Mouse (Mus musculus) liver, adult 2 months (tissue): Measurements from ENCODE around the gene Mprip. TPM values are rescaled to one million over a fixed set of nuclear protein-coding genes. Genes with fewer than 3 reads are reported as not detected.

ENCODE experiments used
- DNase-seq: peaks from one replicate; pipeline ENCODE4 v3.0.0-alpha.2; 2011; ENCODE audit warnings: low read depth, low spot score; ENCODE audit errors: extremely low read depth
- H3K27ac ChIP-seq: fragments of 200-500 bp; replicated peaks from 2 replicates; pipeline ENCODE4 v1.5.1; 2012; ENCODE audit warnings: low read depth, mild to moderate bottlenecking, control low read depth, inconsistent platforms, low read length; ENCODE audit not compliant: insufficient read depth
- H3K27me3 ChIP-seq: fragments of 200-500 bp; 2 replicates; pipeline ENCODE4 v1.6.1; 2012; ENCODE audit warnings: mild to moderate bottlenecking, moderate library complexity, low read length, inconsistent platforms; ENCODE audit not compliant: control insufficient read depth, insufficient read depth
- H3K36me3 ChIP-seq: fragments of 200-500 bp; 2 replicates; pipeline ENCODE4 v1.6.1; 2012; ENCODE audit warnings: low read length, inconsistent platforms; ENCODE audit not compliant: control insufficient read depth, insufficient read depth
- H3K4me1 ChIP-seq: fragments of 200-500 bp; 2 replicates; pipeline ENCODE4 v1.6.1; 2011; ENCODE audit warnings: low read length; ENCODE audit not compliant: control insufficient read depth, insufficient read depth
- H3K4me3 ChIP-seq: fragments of 200-500 bp; 2 replicates; pipeline ENCODE4 v1.5.1; 2011; ENCODE audit warnings: low read depth, mild to moderate bottlenecking, control low read depth, low read length, moderate library complexity; ENCODE audit not compliant: insufficient read depth
- H3K79me2 ChIP-seq: fragments of 200-500 bp; 2 replicates; pipeline ENCODE4 v1.6.1; 2012; ENCODE audit warnings: inconsistent platforms, mild to moderate bottlenecking, low read length, moderate library complexity; ENCODE audit not compliant: control insufficient read depth, insufficient read depth
- H3K9ac ChIP-seq: fragments of 200-500 bp; 2 replicates; pipeline ENCODE4 v1.6.1; 2012; ENCODE audit warnings: low read depth, mild to moderate bottlenecking, control low read depth, inconsistent platforms, low read length
- CTCF ChIP-seq: fragments of 200-500 bp; IDR thresholded peaks from 2 replicates; pipeline ENCODE4 v1.5.1; 2011; ENCODE audit warnings: low read depth, low read length, control low read depth
- POLR2A ChIP-seq: fragments of 200-500 bp; IDR thresholded peaks from 2 replicates; pipeline ENCODE4 v1.6.1; 2011; ENCODE audit warnings: low read length, control low read depth; ENCODE audit not compliant: insufficient read depth; ENCODE audit errors: extremely low read depth
- WGBS: fragments of 180-500 bp; shearing (Covaris S2); methylation state at CpG from one replicate; pipeline ENCODE4 v1.1.7; 2018; 5-methylcytosine and 5-hydroxymethylcytosine counted together
- polyA plus RNA-seq: library from polyadenylated mRNA; depleted of rRNA; stranded (reverse); fragments of >200 nt; gene quantifications from 2 replicates; pipeline ENCODE4 v1.2.3, GENCODE M21; 2012
- total RNA-seq: library from RNA; depleted of rRNA; stranded (reverse); fragments of >200 nt; gene quantifications from 2 replicates; pipeline ENCODE4 v1.2.3, GENCODE M21; 2014

Gene Mprip
- total and polyA plus RNA-seq, 2 experiments: 29.0 to 58.4 TPM

- H3K9ac ChIP-seq: no peak overlapping the region
- H3K79me2 ChIP-seq: peaks cover 18% of the 10 kb centered on the region
- WGBS: 88% methylated on average over 22 of the region's 22 CpGs
- no peak for DNase-seq
- H3K4me1 ChIP-seq: peaks cover 8% of the 10 kb centered on the region
- H3K36me3 ChIP-seq: peaks cover 52% of the 10 kb centered on the region
- no peak overlapping the region for H3K4me3 ChIP-seq
- H3K27ac ChIP-seq: no peak overlapping the region
- TF ChIP-seq POLR2A: no peak
- TF ChIP-seq CTCF: 0 out of 2 replicates have a peak, but pooled peaks have one; percentile 10
- no peaks in the 10 kb centered on the region for H3K27me3 ChIP-seq
Observed at GRCm38 (mm10) chr11:59804409-59805110, 143.5 kb downstream of the Mprip start.

GRCm38 (mm10) chr11:59805256-59805655 is 144.2 kb downstream of the Mprip start:
- 95% methylated on average over 1 of the region's 1 CpGs for WGBS
- peaks cover 8% of the 10 kb centered on the region for H3K4me1 ChIP-seq
- TF ChIP-seq POLR2A (no peak), CTCF (no peak)
- H3K27ac ChIP-seq: no peak overlapping the region
- no peaks in the 10 kb centered on the region for H3K27me3 ChIP-seq
- H3K4me3 ChIP-seq: no peak overlapping the region
- peak; percentile 43 for DNase-seq
- peaks cover 18% of the 10 kb centered on the region for H3K79me2 ChIP-seq
- no peak overlapping the region for H3K9ac ChIP-seq
- H3K36me3 ChIP-seq: peaks cover 45% of the 10 kb centered on the region

- no peak overlapping the region for H3K9ac ChIP-seq
- WGBS: 90% methylated on average over 2 of the region's 2 CpGs
- H3K27ac ChIP-seq: no peak overlapping the region
- peaks cover 18% of the 10 kb centered on the region for H3K79me2 ChIP-seq
- no peaks in the 10 kb centered on the region for H3K27me3 ChIP-seq
- peaks cover 8% of the 10 kb centered on the region for H3K4me1 ChIP-seq
- H3K36me3 ChIP-seq: peaks cover 41% of the 10 kb centered on the region
- DNase-seq: no peak
- no peak for TF ChIP-seq POLR2A
- no peak for TF ChIP-seq CTCF
- no peak overlapping the region for H3K4me3 ChIP-seq
Observed at GRCm38 (mm10) chr11:59805656-59806055, 144.6 kb downstream of the Mprip start.

GRCm38 (mm10) chr11:59808170-59808960 is 147.3 kb downstream of the Mprip start:
- Histone ChIP-seq H3K4me3 (peak overlapping the region; percentile 63), H3K79me2 (peaks cover 18% of the 10 kb centered on the region), H3K9ac (peak overlapping the region; percentile 9), H3K27ac (0 out of 2 replicates have a peak overlapping the region, but pooled peaks have one; percentile 3), H3K4me1 (peaks cover 14% of the 10 kb centered on the region), H3K36me3 (peaks cover 26% of the 10 kb centered on the region; the same call in 1 of the 2 replicates), H3K27me3 (no peaks in the 10 kb centered on the region)
- no peak for DNase-seq
- no peak for TF ChIP-seq POLR2A
- 65% methylated on average over 14 of the region's 14 CpGs for WGBS

- Histone ChIP-seq H3K27ac (peak overlapping the region; percentile 90), H3K36me3 (peaks cover 21% of the 10 kb centered on the region; the same call in 1 of the 2 replicates), H3K4me3 (peak overlapping the region; percentile 63), H3K9ac (peak overlapping the region; percentile 84), H3K79me2 (peaks cover 18% of the 10 kb centered on the region), H3K4me1 (peaks cover 14% of the 10 kb centered on the region), H3K27me3 (no peaks in the 10 kb centered on the region)
- TF ChIP-seq CTCF: no peak
- TF ChIP-seq POLR2A: no peak
- under 1% methylated on average over 15 of the region's 15 CpGs for WGBS
- DNase-seq: peak; percentile 96
Observed at GRCm38 (mm10) chr11:59809071-59809669, 148.1 kb downstream of the Mprip start.
